Mouse (Mus musculus): ENCODE results near the gene Hscb. TPM values are rescaled to one million over a fixed set of nuclear protein-coding genes. Genes with fewer than 3 reads are reported as not detected.

Gene Hscb
- total RNA-seq (2023), result 10 to 100 TPM; 23.3 to 24.2 TPM

DNA sequence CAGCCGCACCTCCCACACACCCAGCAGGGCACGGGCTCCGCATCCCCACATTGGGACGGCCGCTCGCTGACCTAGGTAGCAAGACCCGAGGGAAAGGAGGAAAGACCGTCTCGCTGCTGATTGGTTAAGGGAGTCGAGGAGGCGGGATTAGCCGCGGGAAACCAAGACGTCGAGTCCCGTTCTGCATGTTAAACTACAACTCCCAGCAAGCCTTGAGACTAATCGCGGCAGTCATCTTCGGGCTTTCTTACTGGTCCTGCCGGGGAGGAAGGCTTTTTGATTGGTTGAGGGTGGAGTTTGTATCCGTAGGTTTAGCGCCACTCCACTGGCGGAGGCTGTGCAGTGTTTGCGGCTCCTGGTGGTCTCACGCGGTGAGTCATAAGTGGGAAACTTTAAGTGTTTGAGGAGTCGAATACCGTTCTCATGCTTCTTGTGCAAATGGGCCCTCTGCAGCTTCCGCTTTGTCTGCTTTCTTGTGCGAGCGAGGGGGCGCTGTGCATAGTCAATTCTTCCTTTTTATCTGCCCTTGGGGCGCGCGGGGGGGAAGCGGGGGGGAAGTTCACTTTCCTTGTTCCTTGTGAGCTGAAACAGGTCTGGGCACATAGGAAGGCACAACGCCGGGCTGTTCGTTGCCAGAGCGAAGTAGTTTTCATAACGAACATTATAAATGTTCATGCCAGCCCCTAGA, at the start of gene Hscb, which contains the start of gene Chek2:
Hscb (minus strand) TSS at position 100 of the 688 bp plus-strand sequence.
Chek2 (plus strand) TSS at position 302 of the 688 bp plus-strand sequence.

DNA sequence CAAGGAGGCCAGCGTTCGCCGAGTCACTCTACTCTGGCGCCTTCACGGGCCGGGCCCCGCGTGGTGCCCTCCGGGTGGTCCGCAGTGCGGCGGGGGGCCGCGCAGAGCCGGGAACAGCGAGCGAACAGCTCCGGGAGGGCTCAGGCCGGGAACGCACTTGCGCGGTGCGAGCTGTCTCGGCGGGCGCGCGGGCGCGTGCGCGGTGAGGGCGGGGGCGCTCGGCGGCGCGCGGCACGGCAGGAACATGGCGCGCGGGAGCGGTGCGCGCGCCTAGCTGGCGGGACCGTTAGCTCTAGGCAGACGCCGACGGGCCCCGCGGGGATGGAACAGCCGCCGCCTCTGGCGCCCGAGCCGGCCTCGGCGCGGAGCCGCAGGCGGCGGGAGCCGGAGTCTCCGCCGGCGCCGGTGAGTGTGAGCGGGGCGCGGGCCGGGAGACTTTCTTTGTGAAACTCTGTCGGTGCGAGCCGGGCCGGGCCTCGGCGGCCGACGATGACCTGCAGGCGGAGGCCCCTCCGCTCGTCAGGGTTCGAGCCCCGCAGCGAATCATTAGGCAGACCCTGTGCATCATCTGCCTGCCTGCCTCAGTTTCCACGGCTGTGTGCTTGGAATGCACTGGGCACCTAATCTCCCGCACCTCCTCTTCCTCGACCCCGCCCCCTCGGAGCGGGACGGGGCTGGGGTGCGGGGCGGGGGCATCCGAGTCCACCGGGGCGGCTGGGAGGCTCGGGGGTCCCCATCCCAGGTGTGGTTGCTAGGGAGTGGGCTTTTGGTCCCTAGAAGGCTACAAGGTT, 40.2 kb upstream of the Hscb start, which contains the start of gene Ttc28:
Ttc28 (plus strand) TSS at position 220 of the 791 bp plus-strand sequence.

DNA sequence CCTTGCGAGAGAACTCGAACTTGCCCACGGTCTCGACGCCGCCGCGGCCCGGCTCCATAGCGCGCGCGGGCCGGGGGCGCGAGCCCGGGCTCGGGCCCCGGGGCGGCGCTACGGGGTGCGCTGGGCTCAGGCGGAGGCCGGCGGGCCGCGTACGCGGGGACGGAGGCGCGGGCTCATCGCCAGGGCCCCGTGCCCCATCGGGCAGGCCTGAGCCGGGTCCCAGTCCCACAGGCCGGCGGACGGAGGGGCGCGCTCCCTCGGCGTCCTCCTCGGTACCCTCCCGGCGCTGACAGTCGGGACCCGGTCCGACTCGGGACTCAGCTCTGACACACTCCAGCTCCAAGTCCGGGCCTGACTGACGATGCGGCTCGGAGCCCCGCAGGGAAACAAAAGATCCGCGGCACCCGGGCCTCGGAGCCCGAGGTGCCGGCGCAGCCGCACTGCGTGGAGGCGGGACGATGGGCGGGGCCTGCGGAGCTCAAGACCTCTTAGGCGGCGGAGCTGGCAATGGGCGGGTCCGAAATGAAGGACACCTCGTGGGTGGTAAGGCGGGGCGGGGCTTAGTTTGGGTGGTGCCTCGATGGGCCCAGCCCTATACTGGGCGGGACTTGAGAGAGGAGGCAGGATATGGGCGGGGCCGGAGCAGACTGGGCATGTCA, 29.8 kb downstream of the Hscb start, which contains the start of gene Ulk1:
Ulk1 (minus strand) TSS at position 431 of the 659 bp plus-strand sequence.

DNA sequence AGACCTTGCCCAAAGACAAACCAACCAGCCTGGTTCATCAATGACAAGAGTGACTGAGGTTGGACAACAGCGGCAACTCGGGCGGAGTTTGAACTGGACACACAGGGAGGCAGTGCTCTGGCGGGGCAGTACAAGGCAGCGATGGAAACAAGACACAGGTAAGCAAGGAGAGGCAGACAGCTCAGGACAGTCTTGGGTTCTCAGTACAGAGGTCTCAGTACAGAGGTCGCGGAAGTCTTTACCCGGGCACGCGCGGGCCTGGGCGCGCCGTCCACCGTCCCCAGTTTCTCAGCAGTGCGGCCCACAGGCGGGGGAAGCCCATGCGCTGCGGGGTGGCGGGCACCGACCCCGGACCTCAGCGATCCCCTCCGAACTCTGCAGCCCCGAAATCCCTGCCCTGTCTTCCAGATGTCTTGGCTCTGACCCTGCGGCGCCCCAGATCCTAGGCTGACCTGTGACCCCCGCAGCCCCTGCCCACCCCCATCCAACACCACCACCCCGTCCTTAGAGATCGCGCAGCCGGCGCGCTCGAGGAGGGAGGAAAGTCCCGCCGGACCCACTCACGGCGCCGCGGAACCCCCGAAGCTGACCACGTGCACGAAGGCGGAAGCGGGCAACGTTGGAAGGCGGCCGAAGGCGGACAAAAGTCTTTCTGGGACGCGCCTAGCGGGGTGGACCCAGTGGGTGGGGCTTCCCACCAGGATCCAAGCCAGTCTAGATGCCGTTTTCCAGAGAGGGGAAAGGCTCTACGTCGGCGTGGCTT, 59.4 kb downstream of the Hscb start, which contains the start of gene Pus1:
Pus1 (minus strand) TSS at position 662 of the 763 bp plus-strand sequence.

Other genes starting within 250 kb of the Hscb start
- 10 to 100 TPM; 77.7 to 83.6 TPM for gene Noc4l, start 186.4 kb downstream of the Hscb start, total RNA-seq (2023)
- 10 to 100 TPM; 86.4 to 88.7 TPM for gene Ddx51, start 186.3 kb downstream of the Hscb start, total RNA-seq (2023)
- 100 to 1,000 TPM; 221 to 247 TPM for gene Ep400, start 69.1 kb downstream of the Hscb start, total RNA-seq (2023)
- 10 to 100 TPM; 32.5 to 38.1 TPM for gene Pus1, start 59.1 kb downstream of the Hscb start, total RNA-seq (2023)
- 10 to 100 TPM; 45.8 to 59.2 TPM for gene Ulk1, start 29.7 kb downstream of the Hscb start, total RNA-seq (2023)
- 10 to 100 TPM; 13.1 to 13.6 TPM for gene Chek2, start 202 bp upstream of the Hscb start, total RNA-seq (2023)
- gene Ttc28, start 40.0 kb upstream of the Hscb start, total RNA-seq (2023), result 10 to 100 TPM; 26.3 to 29.1 TPM